Mouse (Mus musculus) brain, embryonic 14.5 days (tissue): ENCODE measurements around the gene Zdhhc14.

Experiments
- CTCF ChIP-seq: fragments of 200-500 bp; IDR thresholded peaks from 2 replicates; pipeline ENCODE4 v1.5.1; 2012; ENCODE audit warnings: inconsistent platforms, mild to moderate bottlenecking, moderate library complexity, borderline replicate concordance; ENCODE audit not compliant: insufficient read depth, insufficient read length; ENCODE audit errors: extremely low read depth
- POLR2A ChIP-seq: fragments of 200-500 bp; IDR thresholded peaks from 2 replicates; pipeline ENCODE4 v1.6.1; 2012; ENCODE audit warnings: mild to moderate bottlenecking, inconsistent platforms, borderline replicate concordance; ENCODE audit not compliant: poor library complexity, insufficient read depth, insufficient read length, severe bottlenecking; ENCODE audit errors: extremely low read depth

GRCm38 (mm10) chr17:5747539-5748500, 255.5 kb downstream of the Zdhhc14 start:
- no peak for TF ChIP-seq CTCF
- no peak for TF ChIP-seq POLR2A
